Mouse (Mus musculus) forebrain, embryonic 16.5 days (tissue): Measurements from ENCODE around the gene Tgoln1. TPM values are rescaled to one million over a fixed set of nuclear protein-coding genes. Genes with fewer than 3 reads are reported as not detected.

Source experiments
- ATAC-seq: fragments of 200-750 bp; cut with Nextera tagmentation; 2 replicates; pipeline ENCODE4 v1.8.0; 2017; ENCODE audit warnings: mild to moderate bottlenecking, moderate library complexity
- H3K27ac ChIP-seq: fragments of 300-500 bp; sonication (generic); 2 replicates; pipeline ENCODE4 v1.5.1; 2014; ENCODE audit warnings: low read length, control low read depth
- H3K27me3 ChIP-seq: fragments of 300-500 bp; sonication (generic); replicated peaks from 2 replicates; pipeline ENCODE4 v1.6.1; 2014; ENCODE audit warnings: low read length; ENCODE audit not compliant: control insufficient read depth, insufficient read depth
- H3K36me3 ChIP-seq: fragments of 300-500 bp; sonication (generic); 2 replicates; pipeline ENCODE4 v1.6.1; 2014; ENCODE audit not compliant: control insufficient read depth, insufficient read depth
- H3K4me1 ChIP-seq: fragments of 300-500 bp; sonication (generic); replicated peaks from 2 replicates; pipeline ENCODE4 v1.6.1; 2014; ENCODE audit warnings: low read length; ENCODE audit not compliant: control insufficient read depth, insufficient read depth
- H3K4me2 ChIP-seq: fragments of 300-500 bp; sonication (generic); 2 replicates; pipeline ENCODE4 v1.6.1; 2014; ENCODE audit warnings: mild to moderate bottlenecking, low read length, control low read depth
- H3K4me3 ChIP-seq: fragments of 300-500 bp; sonication (generic); replicated peaks from 2 replicates; pipeline ENCODE4 v1.5.1; 2014; ENCODE audit warnings: mild to moderate bottlenecking, low read length, control low read depth
- H3K9ac ChIP-seq: fragments of 300-500 bp; sonication (generic); replicated peaks from 2 replicates; pipeline ENCODE4 v1.6.1; 2014; ENCODE audit warnings: low read depth, low read length, control low read depth
- H3K9me3 ChIP-seq: fragments of 300-500 bp; sonication (generic); 2 replicates; pipeline ENCODE4 v1.6.1; 2016; ENCODE audit warnings: low read length; ENCODE audit not compliant: control insufficient read depth
- WGBS: fragments of 180-500 bp; shearing (Covaris S2); extraction: QIAGEN DNeasy Blood & Tissue Kit; methylation state at CpG from one replicate; pipeline ENCODE4 v1.1.7; 2014; 5-methylcytosine and 5-hydroxymethylcytosine counted together
- polyA plus RNA-seq: library from polyadenylated mRNA; unstranded; fragments of >200 nt; fragmentation: Nextera tagmentation; extraction: Ambion mirVana; gene quantifications from 2 replicates; pipeline ENCODE4 v1.2.1, GENCODE M21; 2015

Gene Tgoln1
- 34.6 and 38.0 TPM in 2 replicates for polyA plus RNA-seq

GRCm38 (mm10) chr6:72616643-72617288 lies at the start of gene Tgoln1:
Gene Tgoln1, minus strand, starts transcription at chr6:72617000.
- peaks cover 32% of the 10 kb centered on the region for H3K4me1 ChIP-seq
- H3K4me3 ChIP-seq: peak within 1 kb of the TSS; percentile 55
- no peaks in the 10 kb centered on the region for H3K9me3 ChIP-seq
- H3K36me3 ChIP-seq: peaks cover 7% of the 10 kb centered on the region; the same call in 1 of the 2 replicates
- H3K27ac ChIP-seq: peak within 1 kb of the TSS; percentile 96
- WGBS: under 1% methylated on average over 41 of the region's 41 CpGs
- peak within 1 kb of the TSS; percentile 96 for H3K4me2 ChIP-seq
- ATAC-seq: peak; percentile 99
- H3K9ac ChIP-seq: peak within 1 kb of the TSS; percentile 82
- H3K27me3 ChIP-seq: no peaks in the 10 kb centered on the region

- H3K9ac ChIP-seq: no peak overlapping the region
- H3K4me3 ChIP-seq: no peak overlapping the region
- ATAC-seq: no peak
- H3K27me3 ChIP-seq: no peaks in the 10 kb centered on the region
- no peaks in the 10 kb centered on the region; the same call in none of the 2 replicates for H3K4me1 ChIP-seq
- H3K4me2 ChIP-seq: no peak overlapping the region
- 79% methylated on average over 8 of the region's 8 CpGs for WGBS
- no peaks in the 10 kb centered on the region for H3K9me3 ChIP-seq
- no peaks in the 10 kb centered on the region for H3K36me3 ChIP-seq
- H3K27ac ChIP-seq: no peak overlapping the region
Observed at GRCm38 (mm10) chr6:72664290-72664689, 47.5 kb upstream of the Tgoln1 start.

- WGBS: 33% methylated on average over 1 of the region's 1 CpGs
Observed at GRCm38 (mm10) chr6:72663000-72663399, 46.2 kb upstream of the Tgoln1 start.

GRCm38 (mm10) chr6:72660391-72660720 lies 43.6 kb upstream of the Tgoln1 start:
- ATAC-seq: no peak
- Histone ChIP-seq H3K27ac (no peak overlapping the region), H3K4me1 (peaks cover 4% of the 10 kb centered on the region), H3K9me3 (no peaks in the 10 kb centered on the region), H3K4me3 (no peak overlapping the region), H3K4me2 (no peak overlapping the region), H3K27me3 (no peaks in the 10 kb centered on the region), H3K36me3 (no peaks in the 10 kb centered on the region), H3K9ac (no peak overlapping the region)
- WGBS: 47% methylated on average over 6 of the region's 6 CpGs

More at GRCm38 (mm10) chr6:72663000-72663399, 46.2 kb upstream of the Tgoln1 start:
- no peak overlapping the region for H3K4me2 ChIP-seq
- H3K36me3 ChIP-seq: no peaks in the 10 kb centered on the region
- H3K4me1 ChIP-seq: no peaks in the 10 kb centered on the region; the same call in none of the 2 replicates
- H3K9me3 ChIP-seq: no peaks in the 10 kb centered on the region
- no peaks in the 10 kb centered on the region for H3K27me3 ChIP-seq
- H3K4me3 ChIP-seq: no peak overlapping the region
- no peak overlapping the region for H3K27ac ChIP-seq
- no peak for ATAC-seq
- H3K9ac ChIP-seq: no peak overlapping the region

- H3K4me1 ChIP-seq: peaks cover 8% of the 10 kb centered on the region
- no peaks in the 10 kb centered on the region for H3K36me3 ChIP-seq
- no peak overlapping the region for H3K4me3 ChIP-seq
- H3K9me3 ChIP-seq: no peaks in the 10 kb centered on the region
- H3K4me2 ChIP-seq: no peak overlapping the region
- WGBS: 93% methylated on average over 8 of the region's 8 CpGs
- no peak for ATAC-seq
- no peak overlapping the region for H3K9ac ChIP-seq
- H3K27me3 ChIP-seq: no peaks in the 10 kb centered on the region
- no peak overlapping the region for H3K27ac ChIP-seq
Observed at GRCm38 (mm10) chr6:72659717-72660390, 43.1 kb upstream of the Tgoln1 start.

- Histone ChIP-seq H3K27me3 (no peaks in the 10 kb centered on the region), H3K36me3 (no peaks in the 10 kb centered on the region), H3K4me3 (no peak overlapping the region), H3K9me3 (no peaks in the 10 kb centered on the region), H3K9ac (no peak overlapping the region), H3K4me1 (peaks cover 13% of the 10 kb centered on the region), H3K27ac (no peak overlapping the region), H3K4me2 (no peak overlapping the region)
- no peak for ATAC-seq
- 66% methylated on average over 3 of the region's 3 CpGs for WGBS
Observed at GRCm38 (mm10) chr6:72658006-72658405, 41.2 kb upstream of the Tgoln1 start.

- ATAC-seq: no peak
- no peak overlapping the region for H3K27ac ChIP-seq
- H3K27me3 ChIP-seq: no peaks in the 10 kb centered on the region
- no peak overlapping the region for H3K4me3 ChIP-seq
- no peak overlapping the region for H3K4me2 ChIP-seq
- H3K9ac ChIP-seq: no peak overlapping the region
- H3K4me1 ChIP-seq: peaks cover 13% of the 10 kb centered on the region
- no peaks in the 10 kb centered on the region for H3K36me3 ChIP-seq
- H3K9me3 ChIP-seq: no peaks in the 10 kb centered on the region
- WGBS: 89% methylated on average over 7 of the region's 7 CpGs
Observed at GRCm38 (mm10) chr6:72656053-72656442, 39.2 kb upstream of the Tgoln1 start.

GRCm38 (mm10) chr6:72655309-72656052 lies 38.7 kb upstream of the Tgoln1 start:
- 42% methylated on average over 20 of the region's 20 CpGs for WGBS
- peaks cover 13% of the 10 kb centered on the region for H3K4me1 ChIP-seq
- peak; percentile 77 for ATAC-seq
- H3K4me3 ChIP-seq: peak overlapping the region; percentile 29
- peak overlapping the region; percentile 35; the same call in 1 of the 2 replicates for H3K9ac ChIP-seq
- no peaks in the 10 kb centered on the region for H3K36me3 ChIP-seq
- H3K4me2 ChIP-seq: peak overlapping the region; percentile 43
- H3K27me3 ChIP-seq: no peaks in the 10 kb centered on the region
- peak overlapping the region; percentile 60 for H3K27ac ChIP-seq
- no peaks in the 10 kb centered on the region for H3K9me3 ChIP-seq

GRCm38 (mm10) chr6:72654355-72654754 lies 37.6 kb upstream of the Tgoln1 start:
- Histone ChIP-seq H3K4me3 (no peak overlapping the region), H3K36me3 (no peaks in the 10 kb centered on the region), H3K9me3 (no peaks in the 10 kb centered on the region), H3K4me2 (no peak overlapping the region), H3K4me1 (peaks cover 13% of the 10 kb centered on the region), H3K9ac (no peak overlapping the region), H3K27me3 (no peaks in the 10 kb centered on the region), H3K27ac (no peak overlapping the region)
- 90% methylated on average over 6 of the region's 6 CpGs for WGBS
- no peak for ATAC-seq
